Mouse (Mus musculus) kidney, postnatal 10 days (tissue): ENCODE measurements at regions not wholly inside any gene's neighbourhood (a gene's known extent, or its start where the extent isn't known, plus 50 kb on each side); places are given as distances from the start of the nearest gene placed in this dataset.
A peak's percentile ranks its signal among the peaks of the same experiment; 100 is the strongest.

Source experiments
- DNase-seq: peaks from one replicate; pipeline ENCODE4 v3.0.0; 2021; ENCODE audit warnings: mixed read lengths

- peak; percentile 17 for DNase-seq
Measured at GRCm38 (mm10) chr9:43628786-43629185, 115.0 kb upstream of the Nectin1 start.

- no peak for DNase-seq
Measured at GRCm38 (mm10) chr9:43636372-43636965, 107.3 kb upstream of the Nectin1 start.

GRCm38 (mm10) chr9:43658186-43658585 is 85.6 kb upstream of the Nectin1 start:
- DNase-seq = no peak

GRCm38 (mm10) chr9:43659237-43659636 is 84.5 kb upstream of the Nectin1 start:
- DNase-seq = no peak

GRCm38 (mm10) chr9:43660151-43660550 is 83.6 kb upstream of the Nectin1 start:
- DNase-seq = no peak

DNA sequence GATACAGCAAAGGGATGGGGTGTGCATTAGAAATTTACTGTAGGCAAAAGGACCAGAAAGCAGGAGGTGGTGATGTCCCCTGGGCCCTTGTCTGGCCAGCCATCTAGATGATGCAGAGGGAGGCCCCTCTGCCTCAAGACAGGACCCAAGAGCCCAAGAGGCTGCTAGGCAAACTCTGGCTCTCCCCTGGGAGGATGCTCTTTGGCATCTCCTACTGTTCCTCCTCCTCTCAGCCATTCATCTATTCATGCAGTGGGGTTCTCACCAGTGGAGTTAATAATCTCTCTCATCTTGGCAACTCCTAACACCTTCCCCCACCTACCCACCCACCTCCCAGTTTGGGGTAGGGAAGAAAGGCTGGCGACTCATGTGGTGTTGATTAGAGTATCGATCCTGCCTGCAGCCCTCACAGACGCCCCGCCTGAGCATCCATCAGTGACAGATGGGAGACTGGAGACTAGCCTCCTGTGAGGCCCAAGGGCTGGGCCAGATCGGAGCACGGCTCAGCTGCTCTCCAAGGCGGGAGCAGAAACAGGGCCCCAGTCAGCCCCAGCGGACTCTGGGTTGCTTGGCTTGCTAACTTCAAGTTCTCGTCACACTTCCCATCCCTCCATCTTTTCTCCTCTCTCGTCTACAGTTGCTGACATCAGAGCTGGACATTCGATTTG is 82.8 kb upstream of the Nectin1 start:
- DNase-seq = no peak

DNA sequence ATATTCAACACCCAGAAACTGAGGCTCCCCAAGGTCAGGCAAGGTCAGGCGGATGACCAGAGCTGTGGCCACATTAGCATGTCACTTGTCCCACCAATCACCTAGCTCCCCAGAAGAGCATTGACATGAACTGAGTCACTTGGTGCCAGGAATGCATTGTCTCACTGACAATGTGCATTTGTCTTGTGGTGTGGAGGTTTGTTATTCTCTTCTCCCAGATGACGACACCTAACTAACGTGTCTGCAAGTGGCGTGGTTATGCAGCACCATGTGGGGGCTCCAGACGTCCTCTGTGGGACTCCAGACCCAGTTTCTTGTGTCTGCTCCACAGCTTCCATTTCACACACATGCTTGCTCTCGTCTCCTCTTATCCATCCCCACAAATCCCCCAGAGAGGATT is 82.1 kb upstream of the Nectin1 start:
- no peak for DNase-seq

- no peak for DNase-seq
Measured at GRCm38 (mm10) chr9:43667386-43667785, 76.4 kb upstream of the Nectin1 start.

GRCm38 (mm10) chr9:43667974-43668373 is 75.8 kb upstream of the Nectin1 start:
- DNase-seq = no peak

DNA sequence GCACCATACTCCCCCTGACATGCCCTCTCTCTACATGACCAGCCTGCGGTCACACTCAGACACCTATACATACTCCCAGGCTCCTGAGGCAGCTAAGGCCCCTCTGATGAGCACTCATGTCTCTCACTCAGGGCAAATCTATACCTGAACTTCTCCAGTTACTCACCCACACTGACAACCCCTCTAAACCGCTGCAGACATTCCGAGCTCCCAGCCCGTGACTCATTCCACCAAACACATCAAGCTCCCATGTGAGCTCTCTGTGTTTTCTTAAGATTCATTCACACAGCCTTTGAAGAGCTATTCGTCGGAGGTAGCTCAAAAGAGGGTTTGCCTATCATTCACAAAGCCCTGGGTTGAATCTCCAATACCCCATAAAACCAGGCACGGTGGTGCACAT is 75.1 kb upstream of the Nectin1 start:
- DNase-seq = no peak

DNA sequence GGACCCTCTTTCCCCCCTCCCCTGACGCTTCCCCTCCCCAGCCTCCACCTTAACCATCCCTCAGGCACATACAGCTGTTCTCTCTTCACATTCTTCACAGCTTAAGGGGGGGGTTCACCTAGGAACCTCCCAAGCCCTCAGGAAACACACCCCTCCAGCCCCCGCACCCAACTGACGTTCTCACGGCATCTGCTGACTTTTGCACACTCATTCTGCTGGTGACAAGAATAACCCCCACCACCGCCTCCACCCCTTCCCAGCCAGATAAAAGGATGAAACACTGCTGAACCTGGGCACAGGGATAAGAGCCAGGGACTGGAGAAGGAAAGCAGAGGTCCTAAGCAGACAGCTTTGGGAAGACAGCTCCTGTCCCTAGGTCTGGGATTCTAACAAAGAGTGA is 73.2 kb upstream of the Nectin1 start:
- DNase-seq = no peak

DNA sequence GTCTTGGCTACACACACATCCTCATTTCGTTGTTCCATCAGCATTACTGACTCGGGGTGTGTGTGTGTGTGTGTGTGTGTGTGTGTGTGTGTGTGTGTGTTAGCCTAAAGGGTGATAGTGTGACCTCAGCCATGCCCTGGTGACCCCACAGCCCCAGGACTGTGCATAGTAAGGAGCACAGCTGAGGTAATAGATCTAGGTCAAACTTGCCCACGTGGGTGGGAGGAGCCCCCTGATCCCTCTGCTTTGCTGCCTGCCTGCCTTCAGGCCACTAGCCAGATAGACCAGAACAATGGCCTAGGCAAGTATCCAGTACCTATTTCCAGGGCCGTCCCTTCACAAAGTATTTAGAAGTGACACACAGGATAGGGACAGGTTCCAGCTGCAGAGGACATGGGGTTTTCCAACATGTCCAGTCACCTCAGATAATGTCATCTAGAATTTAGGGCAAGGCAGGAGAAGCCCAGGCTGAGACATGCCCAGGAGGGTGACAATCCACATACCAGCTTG is 70.6 kb upstream of the Nectin1 start:
- DNase-seq = no peak

DNA sequence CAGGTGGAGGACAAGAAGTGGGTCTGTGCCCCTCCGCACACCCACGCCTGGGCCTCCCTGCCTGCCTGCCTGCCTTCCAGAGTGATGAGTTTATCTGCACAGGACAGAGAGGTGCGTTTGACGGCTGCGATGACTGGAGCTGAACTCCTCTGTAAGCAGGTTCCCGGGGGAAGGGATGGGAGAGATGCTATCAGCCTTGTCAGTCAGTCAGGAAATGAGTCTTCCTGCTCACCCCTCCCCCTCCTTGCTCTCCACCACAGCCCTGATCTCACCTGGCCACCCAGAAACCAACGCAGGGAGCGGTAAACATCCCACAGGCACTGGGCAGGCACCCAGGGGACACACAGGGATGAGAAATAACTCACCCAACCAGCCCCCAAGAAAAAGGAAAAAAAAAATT is 69.5 kb upstream of the Nectin1 start:
- no peak for DNase-seq

- no peak for DNase-seq
Measured at GRCm38 (mm10) chr9:43676011-43676410, 67.8 kb upstream of the Nectin1 start.

DNA sequence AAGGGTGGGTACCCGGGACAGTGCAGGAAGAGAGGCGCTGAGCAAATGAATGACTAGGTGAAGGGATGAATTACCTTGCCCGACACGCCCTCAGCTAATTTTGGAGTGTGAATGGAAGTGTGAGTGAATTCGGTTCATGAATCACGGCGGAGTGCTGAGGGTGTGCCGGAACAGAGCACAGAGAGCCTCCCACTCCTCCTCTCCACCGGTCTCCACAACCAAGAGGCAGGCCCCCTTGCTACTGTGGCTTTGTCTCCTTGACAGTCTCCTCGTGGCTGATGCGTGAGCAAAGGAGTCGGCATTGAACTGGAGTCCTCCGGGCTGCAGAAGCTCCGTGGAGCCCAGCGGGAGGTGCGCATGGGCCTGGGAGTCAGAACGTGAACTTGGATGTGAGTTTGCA is 64.5 kb upstream of the Nectin1 start:
- DNase-seq = no peak

DNA sequence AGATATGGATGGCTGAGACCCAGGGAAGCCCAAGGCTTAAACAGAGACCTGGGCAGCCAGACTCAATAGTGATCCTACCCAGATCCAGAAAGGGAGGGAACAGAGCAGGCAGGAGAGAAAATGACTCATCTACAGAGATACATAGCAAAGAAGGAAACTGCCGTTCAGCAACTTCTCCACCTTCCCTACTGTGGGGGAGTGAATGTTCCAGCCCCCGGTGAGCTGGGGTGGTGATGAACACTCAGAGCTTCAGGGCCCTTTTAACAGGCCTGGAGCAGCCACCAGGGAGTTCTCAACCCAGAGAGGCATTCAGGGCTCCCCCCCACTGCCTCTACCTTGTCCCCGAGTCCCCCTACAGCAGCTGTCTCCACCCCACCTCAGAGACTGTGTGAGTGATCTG is 62.5 kb upstream of the Nectin1 start:
- DNase-seq = no peak

DNA sequence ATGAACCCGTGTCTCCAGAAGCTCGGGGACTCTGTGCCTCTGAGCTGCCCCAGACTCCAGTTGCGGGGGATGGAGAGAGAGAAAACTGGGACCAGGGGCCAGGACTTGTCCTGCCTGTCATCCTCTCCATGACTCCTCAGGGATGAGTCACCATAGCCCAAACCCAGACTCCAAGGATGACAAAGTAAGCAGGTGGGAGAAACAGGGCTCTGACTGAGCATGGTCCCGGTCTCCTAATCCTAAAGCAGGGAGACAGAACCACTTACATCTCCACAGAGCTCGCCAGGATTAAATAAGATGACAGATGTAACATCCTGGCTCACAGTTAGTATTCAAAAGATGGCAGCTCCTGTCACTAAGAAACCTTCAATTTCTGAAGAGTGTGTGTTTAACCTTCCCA is 61.7 kb upstream of the Nectin1 start:
- no peak for DNase-seq

- no peak for DNase-seq
Measured at GRCm38 (mm10) chr9:43684596-43684995, 59.2 kb upstream of the Nectin1 start.

GRCm38 (mm10) chr9:43692015-43692414 is 51.8 kb upstream of the Nectin1 start:
- DNase-seq = no peak

GRCm38 (mm10) chr9:43692538-43692937 is 51.2 kb upstream of the Nectin1 start:
- no peak for DNase-seq
